Mouse (Mus musculus) stomach, postnatal 0 days (tissue): ENCODE results near the gene Ssu72.

Source experiments
- CTCF ChIP-seq: IDR thresholded peaks from 2 replicates; pipeline ENCODE4 v1.5.1; 2016; ENCODE audit warnings: antibody characterized with exemption, low read depth, mild to moderate bottlenecking, moderate library complexity
- EP300 ChIP-seq: optimal IDR thresholded peaks from 2 replicates; pipeline ENCODE3; 2016; ENCODE audit warnings: antibody characterized with exemption

GRCm38 (mm10) chr4:155696261-155697255, 8.0 kb upstream of the Ssu72 start:
- TF ChIP-seq CTCF (no peak), EP300 (no peak)
